Mouse (Mus musculus) retina, postnatal 7 days (tissue): ENCODE data around the gene Dnase2a.

Experiments
- DNase-seq: peaks from one replicate; pipeline ENCODE4 v3.0.0-alpha.2; 2012; ENCODE audit warnings: low read depth, low spot score

The Dnase2a gene

DNA sequence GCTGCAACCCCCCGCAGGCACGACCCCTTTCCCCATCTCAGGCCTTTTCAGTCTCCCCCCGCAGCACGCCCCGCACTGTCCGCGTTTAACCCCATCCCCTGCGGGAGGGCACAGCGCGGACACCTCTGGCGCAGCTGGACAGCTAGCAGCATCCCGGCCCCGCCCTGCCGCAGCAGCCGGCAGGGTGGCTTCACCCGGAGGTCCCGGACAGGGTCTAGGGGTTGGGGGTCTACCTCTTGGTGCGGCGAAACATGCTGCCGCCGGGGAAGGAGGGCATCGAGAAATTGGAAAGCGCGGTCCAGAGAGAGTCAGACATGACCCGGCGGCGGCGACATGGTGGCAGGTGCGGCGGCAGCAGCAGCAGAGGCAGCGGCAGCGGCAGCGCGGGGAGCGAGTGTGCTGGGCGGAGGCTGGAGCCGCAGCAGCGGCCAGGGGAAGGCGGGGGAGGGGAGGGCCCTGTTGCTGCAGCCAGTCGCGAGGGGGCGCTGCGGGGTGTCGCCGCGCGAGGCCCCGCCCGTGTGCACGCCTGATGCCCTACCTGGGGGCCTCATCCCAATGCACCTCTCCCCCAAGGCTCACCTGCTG lies 28.7 kb downstream of the Dnase2a start, which contains the start of gene Mast1:
Gene Mast1, minus strand, starts transcription at position 398 of the 585 bp plus-strand sequence.
- peak; percentile 57 for DNase-seq

DNA sequence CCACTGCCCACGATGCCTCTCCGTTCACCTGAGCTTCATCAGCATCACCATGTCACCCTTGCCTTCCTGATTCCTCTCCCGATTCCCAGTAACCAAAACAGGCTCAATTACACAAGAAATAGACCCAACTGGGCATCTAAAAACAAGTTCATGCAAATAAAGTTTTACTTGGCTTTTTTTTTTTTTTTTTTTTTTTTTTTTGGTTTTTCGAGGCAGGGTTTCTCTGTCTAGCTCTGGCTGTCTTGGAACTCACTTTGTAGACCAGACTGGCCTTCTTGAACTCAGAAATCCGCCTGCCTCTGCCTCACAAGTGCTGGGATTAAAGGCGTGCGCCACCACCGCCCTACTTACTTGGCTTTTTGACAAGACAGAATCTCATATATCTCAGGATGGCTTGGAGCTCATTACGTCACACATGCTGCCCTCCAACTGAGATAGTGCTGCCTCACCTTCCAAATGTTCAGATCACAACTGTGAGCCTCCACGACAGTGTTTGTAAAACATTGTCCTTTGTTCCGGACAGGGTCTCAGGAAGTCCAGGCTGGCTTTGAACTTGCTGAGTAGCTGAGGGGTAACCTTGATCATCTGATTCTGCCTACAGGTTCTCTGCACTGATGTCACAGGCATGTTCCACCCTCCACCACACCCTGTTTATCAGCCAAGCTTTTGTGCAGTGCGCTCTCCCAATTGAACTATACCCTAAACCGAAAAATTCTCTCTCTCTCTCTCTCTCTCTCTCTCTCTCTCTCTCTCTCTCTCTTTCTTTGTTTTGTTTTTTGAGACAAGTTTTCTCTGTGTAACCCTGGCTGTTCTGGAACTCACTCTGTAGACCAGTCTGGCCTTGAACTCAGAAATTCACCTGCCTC lies 29.5 kb downstream of the Dnase2a start:
- DNase-seq: no peak

GRCm38 (mm10) chr8:84943699-84944098 lies 35.3 kb downstream of the Dnase2a start:
- DNase-seq: no peak

DNA sequence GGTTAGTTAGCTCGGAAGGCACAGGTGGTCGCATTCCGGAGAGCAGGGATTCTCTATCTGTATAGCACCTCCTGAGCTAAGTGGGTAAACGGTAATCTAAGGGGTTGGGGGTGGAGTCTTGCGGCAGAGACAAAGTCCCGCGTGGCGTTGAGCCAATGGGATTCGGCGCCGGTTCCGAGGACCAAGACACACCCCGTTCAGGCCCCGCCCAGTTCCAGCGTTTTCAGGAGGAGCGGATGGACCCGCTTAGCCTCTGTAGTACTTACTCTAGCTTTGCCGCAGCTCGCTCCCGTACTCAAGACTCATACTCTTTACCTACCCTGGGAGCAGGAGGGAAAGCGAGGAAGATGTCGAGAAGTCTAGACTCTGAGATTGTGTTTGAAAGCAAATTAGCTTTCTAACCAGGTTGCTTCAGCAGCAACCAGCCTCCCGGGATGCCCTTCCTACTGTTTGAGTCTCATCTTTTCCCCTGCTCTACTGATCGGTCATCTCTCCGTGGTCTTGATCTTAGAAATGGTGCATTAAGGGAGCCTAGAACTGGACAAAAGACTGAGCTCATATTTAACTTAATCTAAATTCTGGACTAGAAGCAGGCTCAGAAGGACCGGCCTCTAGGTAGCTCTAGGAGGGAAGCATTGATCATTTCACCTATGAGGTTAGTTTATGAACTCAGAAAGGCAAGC lies 36.3 kb downstream of the Dnase2a start:
- DNase-seq: peak; percentile 66

- DNase-seq: no peak
These were observed 36.9 kb downstream of the Dnase2a start for GRCm38 (mm10) chr8:84945235-84945632.

DNA sequence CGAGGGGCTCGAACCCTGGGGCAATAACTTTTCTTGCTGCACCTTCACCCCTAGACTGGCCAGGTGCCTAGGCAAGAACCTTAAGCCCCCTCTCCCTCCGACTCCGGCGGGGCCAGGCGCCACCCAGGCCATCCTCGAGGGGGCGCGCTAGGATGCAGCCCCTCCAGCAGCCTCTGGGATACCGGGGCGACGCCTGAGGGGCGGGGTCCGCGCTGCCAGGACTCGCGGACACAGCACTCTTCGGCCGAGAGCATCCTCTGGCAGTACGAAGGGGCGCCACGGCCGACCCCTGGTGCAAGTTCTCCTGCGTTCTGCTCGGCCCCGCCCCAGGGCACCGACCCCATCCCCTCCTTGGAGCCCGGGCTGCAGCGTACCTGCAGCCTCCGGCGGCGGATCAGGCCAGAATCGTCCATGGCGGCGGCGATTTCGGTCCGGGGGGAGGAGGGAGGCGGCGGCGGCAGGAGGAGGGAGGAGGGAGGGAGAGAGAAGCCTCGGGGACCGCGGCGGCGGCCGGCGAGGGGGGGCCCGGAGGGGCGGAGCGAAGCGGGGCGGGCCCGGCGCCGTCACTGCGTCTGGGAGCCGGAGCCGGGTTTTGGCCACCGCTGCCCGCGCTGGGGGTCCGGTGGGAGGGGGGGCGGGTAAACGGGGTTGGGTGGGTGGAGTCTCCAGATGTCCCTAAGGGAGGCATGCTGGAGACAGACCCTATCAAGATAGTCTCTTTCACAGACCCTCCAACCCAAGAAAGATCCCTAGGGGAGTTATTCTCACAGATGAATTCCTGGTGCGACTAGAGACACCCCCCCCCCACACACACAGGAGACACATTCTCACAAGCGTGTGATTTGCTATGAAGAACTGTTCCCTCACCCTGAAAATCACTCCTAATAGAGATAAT lies 37.5 kb downstream of the Dnase2a start:
- DNase-seq: no peak

- no peak for DNase-seq
These were observed 38.3 kb downstream of the Dnase2a start, which contains the start of gene Rtbdn for GRCm38 (mm10) chr8:84946528-84947240. Gene Rtbdn (plus strand): TSS chr8:84946991.

DNA sequence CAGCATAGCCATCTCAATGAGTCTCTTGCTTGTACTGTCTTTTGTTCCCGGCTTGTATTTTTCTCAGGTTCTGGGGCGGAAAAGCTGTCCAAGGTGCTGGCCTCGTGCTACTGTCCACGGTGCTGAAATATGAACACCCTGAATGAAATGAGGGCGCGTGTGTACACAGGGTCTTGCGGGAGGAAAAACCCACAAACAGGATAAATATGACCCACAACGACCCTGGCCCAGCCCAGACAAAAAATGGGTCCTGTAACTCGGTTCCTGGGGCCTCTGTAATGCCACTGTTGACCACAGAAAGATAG lies 38.8 kb downstream of the Dnase2a start:
- no peak for DNase-seq

DNA sequence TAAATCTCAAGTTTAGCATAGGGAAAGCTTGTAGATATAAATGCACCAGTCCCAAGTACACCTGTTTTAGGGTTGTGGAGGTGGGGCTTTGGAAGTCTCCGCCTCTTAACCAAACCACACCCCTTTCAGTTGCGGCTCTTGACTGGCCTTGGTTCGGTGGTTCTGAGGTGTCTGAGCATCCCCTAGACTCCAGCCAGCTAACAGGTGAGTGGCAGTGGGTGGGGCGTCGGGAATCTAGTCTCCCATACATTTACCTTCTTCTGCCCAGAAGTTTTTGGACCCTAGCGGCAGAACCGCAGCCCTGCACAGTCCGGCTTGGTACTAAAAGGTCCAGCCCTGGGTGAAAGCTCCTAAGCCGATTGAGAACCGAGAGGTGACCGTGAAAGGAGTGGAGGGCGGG lies 41.4 kb downstream of the Dnase2a start:
- no peak for DNase-seq

- no peak for DNase-seq
These were observed 44.4 kb downstream of the Dnase2a start for GRCm38 (mm10) chr8:84952612-84953255.

DNA sequence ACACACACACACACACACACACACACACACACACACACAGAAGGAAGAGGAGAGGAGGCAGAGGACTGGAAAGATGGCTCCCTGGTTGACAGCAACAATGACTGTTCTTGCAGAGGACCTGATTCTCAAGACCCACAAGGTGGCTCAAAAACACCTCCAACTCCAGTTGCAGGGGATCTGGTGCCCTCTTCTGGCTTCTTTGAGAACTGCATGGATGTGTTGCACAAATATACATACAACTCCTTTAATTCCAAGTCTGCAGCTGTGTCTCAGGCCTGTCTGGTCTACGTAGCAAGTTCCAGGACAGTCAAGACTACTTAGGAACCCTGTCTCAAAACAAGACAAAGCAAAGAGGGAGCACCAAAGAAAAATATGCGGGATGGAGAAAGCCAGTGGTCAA lies 48.4 kb downstream of the Dnase2a start:
- DNase-seq: peak; percentile 78

DNA sequence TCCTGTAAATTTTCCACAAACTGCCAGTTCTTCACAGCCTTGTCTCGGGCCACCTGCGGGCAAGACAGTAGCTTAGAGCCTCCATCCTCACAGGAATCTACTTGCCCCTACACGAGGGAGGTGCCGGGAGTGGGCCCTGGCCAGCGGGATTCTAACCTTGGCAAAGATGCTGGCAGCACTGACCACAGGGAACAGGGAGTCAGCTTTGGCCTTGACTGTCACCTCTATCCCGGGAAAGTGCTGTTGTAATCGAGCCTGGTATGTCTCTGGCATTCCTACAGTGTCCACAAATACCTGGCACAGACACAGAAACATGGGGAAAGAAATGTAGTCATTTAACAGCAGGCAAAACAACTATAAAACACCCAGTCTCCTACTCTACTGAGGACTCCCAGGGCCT lies 51.5 kb downstream of the Dnase2a start:
- no peak for DNase-seq

- no peak for DNase-seq
These were observed 55.6 kb downstream of the Dnase2a start for GRCm38 (mm10) chr8:84963952-84964351.

DNA sequence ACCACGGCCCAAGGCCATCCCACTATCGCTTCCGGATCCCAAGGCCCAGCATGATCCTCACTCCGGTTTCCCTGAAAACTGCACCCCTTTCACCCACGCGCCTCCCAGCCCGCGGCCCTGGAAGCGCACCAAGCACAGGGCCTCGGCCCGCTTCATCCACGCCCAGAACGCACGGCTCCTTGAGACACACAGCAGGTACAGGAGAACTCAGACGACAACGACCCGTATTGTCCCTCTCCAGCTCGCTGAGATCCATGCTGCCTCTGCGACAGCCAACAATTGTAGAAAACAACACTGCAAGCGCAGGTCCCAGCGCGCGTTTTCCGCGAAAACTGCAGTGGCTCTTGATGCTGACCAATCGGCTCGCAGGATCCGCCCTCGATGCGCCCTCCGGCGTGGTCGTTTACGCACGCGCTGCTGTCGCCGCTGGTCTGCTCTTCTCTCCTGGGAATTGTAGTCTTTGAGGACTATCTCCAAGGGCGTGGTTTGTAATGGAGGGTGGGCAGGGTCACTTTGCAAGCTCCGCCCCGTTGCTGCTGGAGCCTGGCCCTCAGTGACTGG lies 57.5 kb downstream of the Dnase2a start:
- no peak for DNase-seq

DNA sequence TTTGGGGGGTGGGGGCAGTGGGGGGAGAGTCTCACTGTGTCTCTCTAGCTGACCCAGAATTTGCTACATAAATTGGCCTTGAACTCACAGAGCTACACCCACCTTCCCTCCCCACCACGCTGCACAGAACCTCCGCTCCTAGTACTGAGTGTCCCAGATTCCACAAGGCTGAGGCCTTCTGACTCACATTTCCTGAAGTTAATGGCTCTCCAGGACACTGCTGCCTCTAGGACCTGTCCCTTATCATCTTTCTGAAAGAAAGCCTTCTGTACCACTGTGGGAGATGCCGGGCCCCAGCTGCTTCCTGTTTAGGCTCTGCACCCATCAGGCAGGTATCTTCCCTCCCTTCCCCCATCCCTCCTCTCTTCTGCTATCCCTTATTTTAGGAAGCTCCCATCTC lies 58.2 kb downstream of the Dnase2a start:
- DNase-seq: no peak

DNA sequence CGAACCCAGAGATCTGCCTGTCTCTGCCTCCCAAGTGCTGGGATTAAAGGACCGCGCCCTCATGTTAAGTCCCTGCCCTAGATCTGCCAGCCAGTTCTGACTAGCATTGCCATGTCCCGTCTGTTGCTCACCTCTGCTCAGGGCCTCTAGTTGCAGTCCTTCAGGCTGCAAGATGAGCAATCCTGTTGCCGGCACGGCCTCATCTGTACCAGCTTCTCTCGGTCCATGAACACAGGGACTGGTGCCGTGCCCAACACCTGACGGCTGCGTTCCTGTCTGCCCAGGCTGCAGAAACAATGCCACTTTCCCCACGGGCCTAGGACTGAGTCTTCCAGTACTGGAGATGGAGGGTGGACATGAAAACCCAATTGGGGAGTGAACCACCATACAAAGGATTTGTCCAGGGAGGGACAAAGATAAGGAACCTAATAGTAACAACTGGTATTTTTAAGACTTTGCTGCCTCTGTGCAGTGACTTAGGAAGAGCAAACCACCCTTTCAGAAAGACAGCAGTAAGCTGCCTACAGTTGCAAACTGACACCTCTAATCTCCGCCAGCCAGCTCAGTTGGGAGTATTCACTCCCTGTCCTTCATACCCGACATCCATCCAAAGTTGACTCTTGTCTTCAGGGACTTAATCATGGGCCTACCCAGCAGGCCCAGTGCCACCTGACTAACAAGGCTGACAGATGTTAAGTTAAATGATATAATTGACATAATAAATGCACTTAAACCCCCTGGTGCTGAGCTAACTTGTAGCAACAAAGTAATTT lies 59.4 kb downstream of the Dnase2a start:
- no peak for DNase-seq

GRCm38 (mm10) chr8:84968650-84969049 lies 60.3 kb downstream of the Dnase2a start:
- DNase-seq: no peak

GRCm38 (mm10) chr8:84969241-84970134 lies 61.1 kb downstream of the Dnase2a start, which contains the start of the genes Gm49661, Prdx2 and Rnaseh2a:
Gene Gm49661 (minus strand): TSS chr8:84969433.
Gene Prdx2 (plus strand): TSS chr8:84969587.
Gene Rnaseh2a (minus strand): TSS chr8:84969767.
- no peak for DNase-seq
